Comparison of ENCODE assay signal across 19 mouse cellular contexts in genomic region chr1:164606141-164606754, GRCm38 (mm10).
DNase-seq lines count a peak whose midpoint lies in the region; ATAC-seq lines count a peak whose summit lies in the region.
"Had no signal": no experiment of that assay in that cellular context is flagged by ENCODE, and none has a peak within 500 bp of the region (broad histone marks: within the 10 kb centered on the region; RNA-seq: fewer than 3 reads in every experiment).

No protein-coding gene starts in this region.

- no peak overlapping the region for H3K9ac ChIP-seq in midbrain, embryonic 14.5 days (replicated peaks; ENCODE audit: low read length)
- H3K9ac ChIP-seq in heart, embryonic 11.5 days (ENCODE audit: low read depth, low read length) = no peak overlapping the region
- H3K9ac ChIP-seq: embryonic facial prominence, embryonic 12.5 days; kidney, embryonic 15.5 days had no signal

- WGBS in midbrain, embryonic 10.5 days = 48% methylated on average over 8 of the region's 8 CpGs
- 28% methylated on average over 8 of the region's 8 CpGs for WGBS in midbrain, embryonic 14.5 days
- 80% methylated on average over 8 of the region's 8 CpGs for WGBS in heart, embryonic 11.5 days (ENCODE audit: insufficient replicate concordance)

- no peak for ATAC-seq in midbrain, embryonic 14.5 days (ENCODE audit: low FRiP score, low TSS enrichment)
- ATAC-seq in heart, embryonic 11.5 days (replicated peaks; ENCODE audit: insufficient number of reproducible peaks, low FRiP score, low TSS enrichment) = no peak
- ATAC-seq: intestine, postnatal 0 days had no signal

- peaks cover 18% of the 10 kb centered on the region for H3K4me1 ChIP-seq in midbrain, embryonic 10.5 days
- H3K4me1 ChIP-seq in midbrain, embryonic 14.5 days (ENCODE audit: control insufficient read depth, insufficient read depth, low read length) = peaks cover 5% of the 10 kb centered on the region; the same call in 1 of the 2 replicates
- H3K4me1 ChIP-seq in heart, embryonic 11.5 days (ENCODE audit: control insufficient read depth, insufficient read depth, low read length) = no peaks in the 10 kb centered on the region
- H3K4me1 ChIP-seq: embryonic facial prominence, embryonic 12.5 days; kidney, embryonic 15.5 days had no signal

- DNase-seq in heart, adult 11 months = peak; percentile 55
- no peak for DNase-seq in heart, postnatal 4 days
- DNase-seq in layer of hippocampus, postnatal 14 days (ENCODE audit: low spot score in 2 of 2) = peak; percentile 28 to 47
- DNase-seq in layer of hippocampus, adult 9-11 months = no peak
- DNase-seq in midbrain, embryonic 10.5 days (ENCODE audit: low spot score) = peak; percentile 42
- peak; percentile 35 for DNase-seq in midbrain, embryonic 14.5 days
- DNase-seq in spleen, adult 18-20 months = no peak
- DNase-seq: cerebellum, adult 2 months; cerebellum, postnatal 36 days; gastrocnemius, postnatal 10 days; heart, adult 18-20 months; heart, postnatal 36 days; thymus, postnatal 4 days had no signal

- no peaks in the 10 kb centered on the region for H3K9me3 ChIP-seq in midbrain, embryonic 10.5 days (replicated peaks)
- H3K9me3 ChIP-seq in midbrain, embryonic 14.5 days (ENCODE audit: control insufficient read depth, low read length) = no peaks in the 10 kb centered on the region
- H3K9me3 ChIP-seq in heart, embryonic 11.5 days (replicated peaks; ENCODE audit: control insufficient read depth, low read length) = no peaks in the 10 kb centered on the region
- H3K9me3 ChIP-seq: embryonic facial prominence, embryonic 12.5 days; kidney, embryonic 15.5 days had no signal

- no peaks in the 10 kb centered on the region for H3K27me3 ChIP-seq in midbrain, embryonic 10.5 days (ENCODE audit: low read depth, poor library complexity, severe bottlenecking)
- no peaks in the 10 kb centered on the region for H3K27me3 ChIP-seq in midbrain, embryonic 14.5 days (ENCODE audit: control insufficient read depth, insufficient read depth, low read length)
- H3K27me3 ChIP-seq in heart, embryonic 11.5 days (ENCODE audit: control insufficient read depth, insufficient read depth, low read length) = no peaks in the 10 kb centered on the region
- H3K27me3 ChIP-seq: embryonic facial prominence, embryonic 12.5 days; kidney, embryonic 15.5 days had no signal

- H3K27ac ChIP-seq in midbrain, embryonic 10.5 days (replicated peaks) = peak overlapping the region; percentile 68
- H3K27ac ChIP-seq in midbrain, embryonic 14.5 days (replicated peaks; ENCODE audit: low read depth, low read length) = 0 out of 2 replicates have a peak overlapping the region, but pooled peaks have one; percentile 50
- H3K27ac ChIP-seq in heart, embryonic 11.5 days (ENCODE audit: low read depth, low read length) = no peak overlapping the region
- H3K27ac ChIP-seq: embryonic facial prominence, embryonic 12.5 days; kidney, embryonic 15.5 days had no signal

- H3K4me3 ChIP-seq in midbrain, embryonic 10.5 days = no peak overlapping the region
- H3K4me3 ChIP-seq in midbrain, embryonic 14.5 days (replicated peaks; ENCODE audit: low read depth, low read length) = no peak overlapping the region
- no peak overlapping the region for H3K4me3 ChIP-seq in heart, embryonic 11.5 days (ENCODE audit: low read depth, low read length)
- H3K4me3 ChIP-seq: embryonic facial prominence, embryonic 12.5 days; erythroblast, embryonic 14.5 days; kidney, embryonic 15.5 days had no signal

- no peak overlapping the region for H3K4me2 ChIP-seq in midbrain, embryonic 14.5 days (ENCODE audit: low read length)
- H3K4me2 ChIP-seq in heart, embryonic 11.5 days = no peak overlapping the region
- H3K4me2 ChIP-seq: embryonic facial prominence, embryonic 12.5 days; kidney, embryonic 15.5 days; liver, embryonic 11.5 days had no signal

- H3K36me3 ChIP-seq in midbrain, embryonic 10.5 days = no peaks in the 10 kb centered on the region
- H3K36me3 ChIP-seq in midbrain, embryonic 14.5 days (ENCODE audit: control insufficient read depth, insufficient read depth, low read length) = no peaks in the 10 kb centered on the region
- no peaks in the 10 kb centered on the region for H3K36me3 ChIP-seq in heart, embryonic 11.5 days (ENCODE audit: control insufficient read depth, insufficient read depth, low read length)
- H3K36me3 ChIP-seq: embryonic facial prominence, embryonic 12.5 days; kidney, embryonic 15.5 days had no signal

Comparison
In these comparisons a context has a peak if more than half of its experiments do, and no peak if none do; other contexts are left out.
1. DNase-seq: peak in heart, adult 11 months (single experiment), layer of hippocampus, postnatal 14 days (2 of 2), midbrain, embryonic 10.5 days (single experiment) and midbrain, embryonic 14.5 days (single experiment); none in heart, postnatal 4 days (single experiment), layer of hippocampus, adult 9-11 months (single experiment) and spleen, adult 18-20 months (0 of 2).